Mouse (Mus musculus) kidney, adult 2 months (tissue): ENCODE measurements around the gene Cyp2u1. TPM values are rescaled to one million over a fixed set of nuclear protein-coding genes. Genes with fewer than 3 reads are reported as not detected.
"Not testable (repeated sequence)": the region's sequence is repeated elsewhere in the genome, so short reads cannot be mapped to it uniquely, and the experiment has no call there.

Experiments used
- DNase-seq: peaks from one replicate; pipeline ENCODE4 v3.0.0; 2021
- H3K27ac ChIP-seq: fragments of 200-500 bp; 2 replicates; pipeline ENCODE4 v1.5.1; 2012; ENCODE audit warnings: low read depth, low read length, control low read depth, inconsistent platforms; ENCODE audit not compliant: insufficient read depth
- H3K27me3 ChIP-seq: fragments of 200-500 bp; replicated peaks from 2 replicates; pipeline ENCODE4 v1.6.1; 2012; ENCODE audit warnings: mild to moderate bottlenecking, moderate library complexity, low read length, inconsistent platforms; ENCODE audit not compliant: control insufficient read depth, insufficient read depth
- H3K36me3 ChIP-seq: fragments of 200-500 bp; 2 replicates; pipeline ENCODE4 v1.6.1; 2012; ENCODE audit warnings: mild to moderate bottlenecking, moderate library complexity, low read length, inconsistent platforms; ENCODE audit not compliant: control insufficient read depth, insufficient read depth
- H3K4me1 ChIP-seq: fragments of 200-500 bp; 2 replicates; pipeline ENCODE4 v1.6.1; 2011; ENCODE audit warnings: low read length; ENCODE audit not compliant: control insufficient read depth, insufficient read depth
- H3K4me3 ChIP-seq: fragments of 200-500 bp; 2 replicates; pipeline ENCODE4 v1.5.1; 2011; ENCODE audit warnings: mild to moderate bottlenecking, low read depth, low read length, control low read depth; ENCODE audit not compliant: insufficient read depth
- CTCF ChIP-seq: fragments of 200-500 bp; conservative IDR thresholded peaks from 2 replicates; pipeline ENCODE4 v1.5.1; 2011; ENCODE audit warnings: low read depth, mild to moderate bottlenecking, control low read depth, low read length, moderate library complexity, mixed read lengths; ENCODE audit not compliant: insufficient read depth, insufficient read length
- POLR2A ChIP-seq: fragments of 200-500 bp; IDR thresholded peaks from one replicate; pipeline ENCODE4 v1.6.1; 2011; ENCODE audit warnings: low read depth, low read length, control low read depth
- WGBS: fragments of 180-500 bp; shearing (Covaris S2); methylation state at CpG from one replicate; pipeline ENCODE4 v1.1.7; 2018; 5-methylcytosine and 5-hydroxymethylcytosine counted together
- polyA plus RNA-seq: library from polyadenylated mRNA; depleted of rRNA; stranded (reverse); fragments of >200 nt; gene quantifications from 2 replicates; pipeline ENCODE4 v1.2.3, GENCODE M21; 2012

Gene Cyp2u1
- polyA plus RNA-seq, 1 experiment = 7.8 TPM

GRCm38 (mm10) chr3:131340885-131341284 lies 37.9 kb upstream of the Cyp2u1 start:
- peaks cover 12% of the 10 kb centered on the region; the same call in 1 of the 2 replicates for H3K4me1 ChIP-seq
- TF ChIP-seq POLR2A (no peak), CTCF (no peak)
- H3K4me3 ChIP-seq = no peak overlapping the region
- H3K36me3 ChIP-seq = no peaks in the 10 kb centered on the region
- H3K27ac ChIP-seq = peak overlapping the region; percentile 63
- WGBS = 58% methylated on average over 3 of the region's 3 CpGs
- no peak for DNase-seq
- no peaks in the 10 kb centered on the region for H3K27me3 ChIP-seq

GRCm38 (mm10) chr3:131339280-131339679 lies 36.3 kb upstream of the Cyp2u1 start:
- no peaks in the 10 kb centered on the region for H3K27me3 ChIP-seq
- no peak overlapping the region for H3K27ac ChIP-seq
- H3K4me3 ChIP-seq = no peak overlapping the region
- no peak for TF ChIP-seq CTCF
- no peak for TF ChIP-seq POLR2A
- H3K36me3 ChIP-seq = no peaks in the 10 kb centered on the region
- H3K4me1 ChIP-seq = peaks cover 15% of the 10 kb centered on the region; the same call in 1 of the 2 replicates
- 69% methylated on average over 4 of the region's 4 CpGs for WGBS
- no peak for DNase-seq

GRCm38 (mm10) chr3:131337749-131338148 lies 34.7 kb upstream of the Cyp2u1 start:
- H3K4me1 ChIP-seq = peaks cover 16% of the 10 kb centered on the region
- H3K36me3 ChIP-seq, H3K27me3 ChIP-seq, H3K4me3 ChIP-seq, H3K27ac ChIP-seq: not testable (repeated sequence)
- 59% methylated on average over 7 of the region's 7 CpGs for WGBS
- DNase-seq = peak; percentile 72

- TF ChIP-seq CTCF (no peak), POLR2A (no peak)
- H3K27ac ChIP-seq = no peak overlapping the region
- no peaks in the 10 kb centered on the region for H3K27me3 ChIP-seq
- peaks cover 16% of the 10 kb centered on the region for H3K4me1 ChIP-seq
- H3K36me3 ChIP-seq = no peaks in the 10 kb centered on the region
- no peak overlapping the region for H3K4me3 ChIP-seq
- DNase-seq = no peak
- 72% methylated on average over 8 of the region's 8 CpGs for WGBS
These were observed 33.6 kb upstream of the Cyp2u1 start for GRCm38 (mm10) chr3:131336629-131337028.

GRCm38 (mm10) chr3:131335117-131335547 lies 32.1 kb upstream of the Cyp2u1 start:
- Histone ChIP-seq H3K36me3 (no peaks in the 10 kb centered on the region), H3K27me3 (no peaks in the 10 kb centered on the region), H3K4me3 (no peak overlapping the region), H3K27ac (no peak overlapping the region), H3K4me1 (peaks cover 21% of the 10 kb centered on the region)
- WGBS = 57% methylated on average over 8 of the region's 8 CpGs
- no peak for DNase-seq
- no peak for TF ChIP-seq POLR2A
- no peak for TF ChIP-seq CTCF

GRCm38 (mm10) chr3:131327189-131327588 lies 24.2 kb upstream of the Cyp2u1 start:
- Histone ChIP-seq H3K36me3 (peaks cover 3% of the 10 kb centered on the region; the same call in 1 of the 2 replicates), H3K27me3 (no peaks in the 10 kb centered on the region), H3K4me3 (no peak overlapping the region), H3K27ac (no peak overlapping the region), H3K4me1 (peaks cover 8% of the 10 kb centered on the region)
- TF ChIP-seq CTCF (no peak), POLR2A (no peak)
- no peak for DNase-seq
- 73% methylated on average over 7 of the region's 7 CpGs for WGBS

- peaks cover 3% of the 10 kb centered on the region; the same call in 1 of the 2 replicates for H3K36me3 ChIP-seq
- no peak overlapping the region for H3K4me3 ChIP-seq
- H3K27me3 ChIP-seq = no peaks in the 10 kb centered on the region
- no peak for TF ChIP-seq CTCF
- no peak for TF ChIP-seq POLR2A
- 72% methylated on average over 4 of the region's 4 CpGs for WGBS
- peaks cover 8% of the 10 kb centered on the region for H3K4me1 ChIP-seq
- H3K27ac ChIP-seq = no peak overlapping the region
- no peak for DNase-seq
These were observed 23.6 kb upstream of the Cyp2u1 start for GRCm38 (mm10) chr3:131326637-131327036.

GRCm38 (mm10) chr3:131322081-131322815 lies 19.2 kb upstream of the Cyp2u1 start:
- H3K4me3 ChIP-seq = no peak overlapping the region
- no peaks in the 10 kb centered on the region; the same call in 1 of the 2 replicates for H3K36me3 ChIP-seq
- WGBS = 68% methylated on average over 14 of the region's 14 CpGs
- peaks cover 2% of the 10 kb centered on the region; the same call in 1 of the 2 replicates for H3K4me1 ChIP-seq
- TF ChIP-seq POLR2A (no peak), CTCF (no peak)
- no peaks in the 10 kb centered on the region for H3K27me3 ChIP-seq
- peak overlapping the region; percentile 9; the same call in 1 of the 2 replicates for H3K27ac ChIP-seq
- no peak for DNase-seq
